Mouse (Mus musculus): ENCODE measurements around the gene Glg1.

The Glg1 gene

DNA sequence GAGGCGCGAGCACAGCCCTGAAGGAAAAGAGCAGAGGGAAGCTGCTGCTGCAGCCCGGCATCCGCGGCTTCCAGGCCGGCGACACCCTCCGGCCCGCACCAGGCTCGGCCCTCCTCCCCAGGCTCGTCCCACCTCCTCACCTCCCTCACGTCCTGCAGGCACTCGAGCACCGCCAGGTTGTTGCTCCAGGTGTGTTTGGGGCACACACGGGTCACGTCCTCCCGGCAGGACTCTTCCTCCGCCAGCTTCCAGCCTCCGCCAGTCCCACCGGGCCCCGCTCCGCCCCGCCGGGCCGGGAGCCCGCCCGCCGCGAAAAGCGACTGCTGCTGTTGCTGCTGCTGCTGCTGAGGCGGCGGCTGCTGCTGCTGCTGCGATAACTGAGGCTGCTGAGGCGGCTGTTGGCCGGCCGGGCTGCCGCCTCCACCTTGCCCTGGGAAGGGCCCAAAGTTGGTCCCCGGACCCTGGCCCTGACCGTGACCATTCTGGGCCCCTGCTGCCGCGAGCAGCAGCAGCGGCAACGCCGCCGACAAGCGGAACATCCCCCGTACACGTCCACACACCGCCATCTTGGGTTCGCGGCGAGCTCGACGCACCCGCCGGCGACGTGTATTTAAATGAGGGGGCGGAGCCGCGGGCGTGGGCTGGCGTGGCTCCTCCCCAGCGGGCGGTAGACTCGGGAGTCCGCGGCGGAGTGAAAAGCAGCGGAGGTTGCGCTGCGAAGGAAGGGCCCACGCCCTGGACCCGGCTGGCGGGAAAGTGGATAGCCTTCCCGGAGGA lies at the start of gene Glg1:
TSS of gene Glg1 (minus strand) at position 586 of the 777 bp plus-strand sequence.
- WGBS, result under 1% methylated on average over 73 of the region's 76 CpGs

DNA sequence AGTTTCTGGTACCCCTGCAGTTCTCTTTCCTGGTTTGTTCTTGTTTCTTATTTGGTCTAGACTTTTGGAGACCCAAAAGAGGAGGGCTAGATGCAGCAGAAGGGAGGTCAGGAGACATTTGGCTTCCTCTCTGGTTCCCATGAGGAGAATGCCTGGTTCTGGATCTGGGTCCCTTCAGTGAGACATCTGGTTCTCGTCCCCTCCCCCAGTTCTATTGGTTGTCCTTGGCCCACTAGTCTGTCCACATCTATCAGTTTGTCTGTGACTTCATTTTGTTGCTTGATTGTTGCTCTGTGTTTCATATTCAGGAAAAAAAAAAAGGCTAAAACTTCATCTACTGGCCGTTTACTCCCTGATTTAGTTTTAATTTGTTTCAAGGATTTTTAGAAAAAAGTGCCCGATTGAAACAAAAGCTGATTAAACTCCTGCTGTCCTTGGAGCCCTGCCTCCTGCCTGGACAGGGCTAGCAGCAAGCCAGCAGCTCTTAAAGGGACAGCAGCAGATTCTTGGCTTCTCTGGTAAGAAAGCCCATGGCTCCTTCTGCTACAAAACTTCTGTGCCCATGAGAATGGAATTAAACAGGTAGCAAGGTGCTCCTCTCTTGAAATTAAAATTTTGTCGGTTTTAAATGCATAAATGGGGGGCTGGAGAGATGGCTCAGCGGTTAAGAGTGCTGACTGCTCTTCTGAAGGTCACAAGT lies 46.2 kb upstream of the Glg1 start:
- 38% methylated on average over 5 of the region's 5 CpGs for WGBS

DNA sequence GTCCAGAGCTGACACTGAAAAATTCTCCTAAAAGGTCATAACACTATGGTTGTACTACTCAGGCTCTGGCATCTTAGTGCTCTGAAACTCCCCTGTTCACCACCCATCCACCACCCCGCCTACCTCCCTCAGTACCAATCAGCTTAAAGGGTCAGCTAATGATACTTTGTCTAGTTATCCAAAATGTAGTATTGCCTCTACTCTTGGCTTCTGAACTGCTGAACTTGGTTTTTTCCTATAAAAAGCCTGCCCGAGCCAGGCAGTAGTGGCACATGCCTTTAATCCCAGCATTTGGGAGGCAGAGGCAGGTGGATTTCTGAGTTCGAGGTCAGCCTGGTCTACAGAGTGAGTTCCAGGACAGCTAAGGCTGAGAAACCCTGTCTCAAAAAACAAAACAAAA lies 45.3 kb upstream of the Glg1 start:
- WGBS, result 95% methylated on average over 3 of the region's 3 CpGs

DNA sequence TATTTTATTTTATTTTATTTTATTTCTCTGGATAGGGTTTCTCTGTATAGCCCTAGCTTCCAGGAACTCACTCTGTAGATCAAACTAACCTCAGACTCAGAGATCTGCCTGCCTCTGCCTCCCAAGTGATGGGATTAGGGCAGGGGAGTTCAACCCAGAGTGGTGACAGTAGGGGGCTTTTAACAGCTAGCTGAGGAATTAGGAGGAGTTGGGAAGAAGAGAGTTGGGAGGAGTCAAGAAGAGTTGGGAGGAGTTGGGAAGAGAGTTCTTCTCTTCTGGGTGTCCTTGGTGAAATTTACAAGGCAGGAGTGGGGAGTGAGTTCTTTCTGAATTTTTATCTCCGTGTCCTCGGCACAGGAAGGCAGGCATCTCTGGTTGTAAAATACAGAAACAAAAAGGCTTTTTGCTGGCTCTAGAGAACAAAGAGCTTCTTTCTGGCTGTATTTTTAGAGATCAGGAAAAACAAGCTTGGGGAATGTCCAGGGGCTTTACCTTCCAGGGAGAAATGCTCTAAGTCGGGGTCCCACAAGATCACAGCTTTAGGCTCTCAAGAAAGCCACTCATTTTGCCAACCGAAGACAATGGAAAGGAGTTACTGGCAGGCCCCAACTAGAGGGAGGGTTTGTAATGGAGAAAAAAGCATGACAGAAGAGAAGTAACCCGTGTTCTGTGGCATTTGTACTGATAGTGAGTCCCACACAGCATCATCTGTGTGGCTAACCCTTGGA lies 44.2 kb upstream of the Glg1 start:
- WGBS, result 72% methylated on average over 5 of the region's 5 CpGs

DNA sequence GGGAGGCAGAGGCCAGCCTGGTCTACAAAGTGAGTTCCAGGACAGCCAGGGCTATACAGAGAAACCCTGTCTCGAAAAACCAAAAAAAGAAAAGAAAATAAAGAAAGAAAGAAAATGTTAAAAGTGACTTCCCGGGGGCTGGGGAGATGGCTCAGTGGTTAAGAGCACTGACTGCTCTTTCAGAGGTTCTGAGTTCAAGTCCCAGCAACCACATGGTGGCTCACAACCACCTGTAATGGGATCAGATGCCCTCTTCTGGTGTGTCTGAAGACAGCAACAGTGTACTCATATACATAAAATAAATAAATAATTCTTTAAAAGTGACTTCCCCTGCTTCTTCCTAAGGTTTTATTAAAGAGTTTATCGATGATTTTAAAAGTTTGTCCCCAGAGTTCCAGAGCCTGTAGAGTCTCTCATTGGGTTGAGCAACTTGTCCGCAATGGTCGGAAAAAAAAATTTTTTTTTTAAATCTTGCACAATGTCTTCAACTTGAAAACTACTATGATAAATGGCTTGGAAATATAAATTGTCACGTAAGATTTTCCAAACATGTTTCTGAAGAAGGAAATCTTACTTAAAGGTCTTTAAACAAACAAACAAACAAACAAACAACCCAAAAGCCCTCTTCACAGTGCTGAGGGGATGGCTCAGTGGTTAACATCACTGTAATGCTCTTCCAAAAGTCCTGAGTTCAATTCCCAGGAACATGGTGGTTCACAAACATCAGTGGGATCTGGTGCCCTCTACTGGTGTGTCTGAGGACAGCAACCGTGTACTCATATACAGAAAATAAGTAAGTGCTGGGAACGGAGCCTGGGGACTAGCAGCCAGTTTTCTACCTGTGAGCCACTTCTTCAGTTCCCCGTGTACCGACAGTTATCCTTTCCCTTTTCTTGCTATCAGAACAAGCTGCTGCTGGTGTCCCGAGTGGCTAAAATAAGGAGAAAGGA lies 41.9 kb upstream of the Glg1 start:
- 68% methylated on average over 11 of the region's 11 CpGs for WGBS

DNA sequence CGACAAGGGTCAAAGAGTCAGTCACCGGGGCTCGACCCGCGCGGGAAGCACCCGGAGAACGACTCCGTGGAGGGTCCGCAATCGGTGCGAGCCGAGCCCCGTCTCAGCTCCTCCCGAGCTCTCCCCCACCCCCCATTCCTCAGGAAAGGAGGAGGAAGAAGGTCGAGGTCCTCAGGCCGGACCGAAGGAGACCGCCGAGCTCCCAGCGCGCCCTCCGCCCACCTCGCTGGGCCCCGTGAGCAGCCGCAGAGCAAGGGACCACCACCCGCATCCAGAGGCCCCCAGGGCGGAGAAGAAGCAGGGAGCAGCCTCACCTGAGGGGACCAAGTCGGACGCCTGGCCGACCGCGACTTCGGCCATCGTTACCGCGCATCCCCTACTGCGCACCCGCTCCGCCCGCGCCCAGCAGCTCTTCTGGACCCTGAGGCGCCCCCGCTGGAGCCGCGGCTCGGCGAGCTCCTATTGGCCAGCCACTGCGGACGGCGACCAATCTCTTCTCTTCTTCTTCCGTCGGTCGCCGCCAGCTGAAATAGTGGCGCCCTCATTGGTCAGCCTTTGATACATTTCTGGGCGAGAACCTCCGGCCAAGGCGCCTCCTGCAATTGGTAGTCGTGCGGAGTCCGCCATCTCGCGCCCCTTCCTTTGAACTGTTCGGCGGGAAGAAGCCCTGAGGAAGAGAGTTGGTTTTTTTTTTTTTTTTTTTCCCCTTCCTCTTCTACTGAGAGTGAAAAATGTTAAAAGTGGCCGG lies 41.0 kb upstream of the Glg1 start, which contains the start of gene Rfwd3:
TSS of gene Rfwd3 (minus strand) at position 402 of the 748 bp plus-strand sequence.
- under 1% methylated on average over 67 of the region's 67 CpGs for WGBS

DNA sequence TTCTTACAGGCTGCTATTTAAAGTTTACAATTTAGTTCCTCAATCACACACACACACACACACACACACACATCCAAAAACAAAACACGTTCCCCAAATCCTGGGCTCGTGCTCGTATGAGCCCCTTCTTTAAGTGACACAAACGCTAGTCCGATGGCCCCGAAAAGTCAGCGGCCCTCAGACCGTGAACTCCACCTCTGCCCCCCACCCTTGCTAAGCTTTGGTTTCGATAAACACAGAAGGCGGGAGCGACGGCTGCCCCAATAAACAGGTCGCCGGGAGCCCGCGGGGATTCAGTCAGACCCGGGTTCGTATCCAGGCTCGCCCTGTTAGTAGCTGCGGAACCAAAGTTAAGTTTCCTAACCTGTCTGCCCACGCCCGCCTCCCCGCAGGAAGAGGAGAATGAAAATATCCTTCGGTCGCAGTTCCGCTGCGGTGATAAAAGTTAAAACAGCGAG lies 40.4 kb upstream of the Glg1 start:
- WGBS, result under 1% methylated on average over 28 of the region's 28 CpGs

DNA sequence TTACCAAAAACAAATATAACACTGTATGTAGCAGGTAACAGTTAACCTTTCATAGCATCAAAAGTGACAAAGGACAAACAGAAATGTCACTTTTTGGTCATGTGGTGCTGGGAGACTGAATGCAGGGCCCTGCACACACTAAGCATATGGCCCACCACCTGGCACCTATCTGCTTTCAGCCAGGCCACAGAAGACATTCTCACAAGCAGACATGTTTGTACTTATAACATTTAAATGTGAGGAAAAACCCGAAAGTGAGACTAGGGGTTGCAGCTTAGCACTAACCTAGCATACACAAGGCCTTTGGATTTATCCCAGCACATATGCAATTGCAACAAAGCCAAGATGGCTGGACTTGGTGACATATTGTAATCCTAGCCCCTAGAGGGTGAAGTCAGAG lies 39.0 kb upstream of the Glg1 start:
- WGBS, result 71% methylated on average over 1 of the region's 1 CpGs

DNA sequence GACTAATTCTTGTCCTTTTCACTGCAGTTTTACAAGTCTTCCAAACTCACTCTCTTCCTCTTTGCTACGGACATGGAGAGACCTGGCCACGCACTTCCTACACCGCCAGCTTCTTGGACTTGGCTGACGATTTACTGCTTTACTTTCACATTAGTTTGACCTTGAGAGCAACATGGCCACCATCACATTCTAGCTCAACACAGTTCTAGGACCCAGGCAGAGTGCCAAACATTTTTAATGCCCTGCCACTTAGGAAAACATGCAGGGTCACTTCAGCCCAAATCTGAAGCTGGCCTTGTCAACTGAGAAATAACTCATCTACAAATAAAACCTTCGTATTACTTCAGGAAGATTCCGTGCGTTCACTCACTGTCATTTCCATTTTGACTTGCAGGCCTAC lies 32.7 kb upstream of the Glg1 start:
- WGBS, result 87% methylated on average over 7 of the region's 7 CpGs

DNA sequence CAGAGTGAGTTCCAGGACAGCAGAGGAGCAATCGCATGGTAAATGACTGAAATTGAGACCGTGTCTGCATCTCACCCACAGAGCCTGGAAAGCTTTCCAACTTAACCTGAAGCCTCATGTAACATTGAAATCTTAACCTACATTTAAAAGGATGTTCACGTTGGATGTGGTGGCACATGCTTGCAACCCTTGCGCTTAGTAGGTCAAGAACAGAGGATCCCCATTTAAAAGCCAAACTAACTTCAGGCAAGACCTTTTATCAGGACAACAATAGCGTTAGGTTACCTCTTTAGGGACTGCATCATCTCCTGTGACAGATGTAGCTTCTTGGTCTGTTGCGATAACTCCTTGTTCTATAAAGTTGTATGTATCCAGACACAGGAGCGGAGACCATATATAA lies 31.6 kb upstream of the Glg1 start:
- 95% methylated on average over 7 of the region's 7 CpGs for WGBS

DNA sequence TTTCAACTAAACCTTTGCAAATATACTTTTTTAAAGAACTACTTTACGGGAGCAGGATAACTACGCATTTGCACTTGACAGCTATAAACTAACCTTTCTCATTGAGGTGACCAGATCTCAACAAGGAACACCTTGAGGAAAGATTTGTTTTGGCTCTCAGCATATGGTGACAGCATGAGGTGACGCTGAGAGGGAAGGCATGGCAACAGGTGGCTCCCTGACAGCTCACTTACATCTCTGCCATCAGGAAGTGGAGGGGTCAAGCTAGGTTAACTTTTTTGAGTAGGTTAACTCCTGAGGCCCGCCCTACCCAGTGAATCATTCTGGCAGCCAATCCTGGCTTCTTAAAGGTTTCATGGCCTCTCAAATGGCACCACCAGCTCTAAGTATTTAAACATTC lies 26.6 kb upstream of the Glg1 start:
- WGBS, result 93% methylated on average over 4 of the region's 4 CpGs

DNA sequence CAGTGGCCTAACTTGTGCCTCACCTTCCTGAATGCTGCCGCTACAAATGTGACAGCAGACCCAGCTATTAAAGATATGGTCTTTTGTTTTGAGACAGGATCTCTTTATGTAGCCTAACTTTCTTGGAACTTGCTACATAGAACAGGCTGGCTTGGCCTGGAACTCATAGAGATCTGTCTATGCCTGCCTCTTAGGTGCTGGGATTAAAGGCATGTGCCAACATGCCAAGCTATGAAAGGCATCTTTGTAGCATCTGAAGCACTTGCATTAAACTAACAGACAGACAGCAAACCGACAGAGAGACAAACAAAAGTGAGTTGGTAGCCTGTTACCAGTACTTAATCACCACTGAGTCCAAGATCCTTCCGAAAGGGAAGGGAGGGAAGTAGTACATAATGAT lies 23.1 kb upstream of the Glg1 start:
- 86% methylated on average over 3 of the region's 3 CpGs for WGBS

DNA sequence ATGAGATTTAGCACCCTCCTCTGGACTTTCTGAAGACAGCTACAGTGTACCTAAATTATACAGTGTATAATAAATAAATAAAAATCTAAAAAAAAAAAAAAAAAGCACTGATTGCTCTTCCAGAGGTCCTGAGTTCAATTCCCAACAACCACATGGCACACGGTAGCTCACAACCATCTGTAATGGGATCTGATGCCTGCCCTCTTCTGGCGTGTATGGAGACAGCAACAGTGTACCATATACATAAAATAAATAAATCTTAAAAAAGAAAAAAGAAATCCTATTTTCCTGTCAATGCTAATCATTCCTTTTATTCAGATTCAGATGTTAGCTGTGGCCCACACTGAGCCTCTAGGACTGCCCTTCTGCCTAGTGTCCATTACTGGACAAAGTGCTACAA lies 9.3 kb upstream of the Glg1 start:
- WGBS, result 81% methylated on average over 2 of the region's 2 CpGs

DNA sequence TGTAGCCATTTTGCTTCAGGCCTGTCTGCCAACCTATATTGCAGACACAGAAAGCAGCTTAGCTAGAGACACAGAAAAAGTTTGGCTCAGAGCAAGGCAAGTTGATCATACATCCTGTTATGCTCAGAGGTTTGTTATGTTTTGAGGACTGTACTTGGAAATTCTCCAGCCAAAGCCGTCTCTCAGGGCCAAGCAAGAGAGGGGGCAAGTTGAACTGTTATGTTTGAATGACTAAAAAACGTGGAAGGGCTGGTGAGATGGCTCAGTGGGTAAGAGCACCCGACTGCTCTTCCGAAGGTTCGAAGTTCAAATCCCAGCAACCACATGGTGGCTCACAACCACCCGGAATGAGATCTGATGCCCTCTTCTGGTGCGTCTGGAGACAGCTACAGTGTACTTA lies 7.1 kb upstream of the Glg1 start:
- 68% methylated on average over 7 of the region's 7 CpGs for WGBS

DNA sequence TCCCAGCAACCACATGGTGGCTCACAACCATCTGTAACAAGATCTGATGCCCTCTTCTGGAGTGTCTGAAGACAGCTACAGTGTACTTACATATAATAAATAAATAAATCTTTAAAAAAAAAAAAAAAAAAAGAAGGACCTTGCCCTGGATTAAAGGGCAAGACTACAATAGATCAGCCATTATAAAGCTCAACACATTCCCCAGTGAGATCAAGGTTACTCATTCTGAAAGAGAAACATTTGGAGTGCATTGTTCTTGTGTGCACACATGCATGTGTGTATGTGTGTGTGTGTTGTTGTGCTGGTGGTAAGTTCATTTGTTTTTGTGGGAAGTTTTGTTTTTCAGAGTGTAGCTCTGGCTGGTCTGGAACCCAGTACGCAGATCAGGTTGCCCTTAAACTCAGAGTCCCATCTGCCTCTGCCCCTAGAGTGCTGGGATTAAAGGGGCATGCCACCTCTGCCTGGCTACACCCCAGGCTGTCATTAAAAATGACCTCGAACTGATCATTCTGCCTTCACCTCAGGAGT lies 5.7 kb upstream of the Glg1 start:
- 94% methylated on average over 2 of the region's 2 CpGs for WGBS

DNA sequence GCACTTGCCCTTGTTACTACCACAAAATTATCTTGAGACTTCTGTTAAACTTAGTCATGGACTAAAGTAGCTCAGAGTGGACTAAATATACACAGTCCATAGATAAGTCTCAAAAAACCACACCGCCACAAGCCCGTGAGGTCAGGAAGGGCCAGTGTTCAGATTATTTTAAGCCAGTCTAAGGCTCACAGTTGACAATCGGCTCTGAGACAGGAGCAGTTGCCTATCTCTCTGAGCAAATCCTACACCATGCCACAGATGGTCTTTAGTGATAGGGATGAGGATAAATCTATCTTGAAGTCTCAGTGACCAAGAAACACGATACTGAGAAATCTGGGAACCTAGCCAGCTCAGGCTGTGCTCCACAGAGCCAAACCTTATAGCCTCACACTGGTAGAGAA lies 3.0 kb upstream of the Glg1 start:
- WGBS, result 65% methylated on average over 4 of the region's 4 CpGs

DNA sequence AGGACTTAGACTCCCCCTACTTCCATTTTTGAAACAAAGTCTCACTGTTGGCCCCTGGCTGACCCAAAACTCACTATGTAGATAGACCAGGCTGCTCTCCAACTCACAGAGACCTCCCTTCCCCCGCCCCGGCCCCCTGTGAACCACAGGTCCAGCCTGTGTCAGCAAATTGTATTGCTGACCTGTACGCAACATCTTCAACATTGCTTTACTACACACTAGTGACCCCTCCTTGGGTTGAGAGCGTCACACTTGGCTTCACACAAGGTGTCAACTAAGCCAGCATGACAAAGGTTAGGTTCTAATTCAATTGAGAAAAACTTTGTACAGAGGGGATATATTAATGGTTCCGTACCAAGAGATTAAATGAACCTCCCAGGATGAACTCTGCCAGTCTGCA lies 1.2 kb upstream of the Glg1 start:
- 96% methylated on average over 5 of the region's 5 CpGs for WGBS

DNA sequence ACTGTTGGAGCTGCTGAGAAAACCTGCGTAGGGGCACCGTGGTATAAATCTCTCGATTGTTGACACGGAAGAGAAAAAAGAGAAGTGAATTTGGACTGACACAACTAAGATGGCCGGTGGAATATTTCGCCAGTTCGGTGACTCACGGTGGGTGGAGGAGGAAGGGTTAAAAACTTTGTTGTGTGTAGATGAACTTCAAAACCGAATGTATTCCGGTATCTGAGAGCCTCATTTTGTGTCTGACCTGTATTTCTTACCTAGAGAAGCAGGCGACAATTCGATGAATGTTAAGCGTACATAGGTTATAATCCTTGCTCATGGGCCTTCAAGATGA lies 359 bp upstream of the Glg1 start:
- 8% methylated on average over 13 of the region's 13 CpGs for WGBS

DNA sequence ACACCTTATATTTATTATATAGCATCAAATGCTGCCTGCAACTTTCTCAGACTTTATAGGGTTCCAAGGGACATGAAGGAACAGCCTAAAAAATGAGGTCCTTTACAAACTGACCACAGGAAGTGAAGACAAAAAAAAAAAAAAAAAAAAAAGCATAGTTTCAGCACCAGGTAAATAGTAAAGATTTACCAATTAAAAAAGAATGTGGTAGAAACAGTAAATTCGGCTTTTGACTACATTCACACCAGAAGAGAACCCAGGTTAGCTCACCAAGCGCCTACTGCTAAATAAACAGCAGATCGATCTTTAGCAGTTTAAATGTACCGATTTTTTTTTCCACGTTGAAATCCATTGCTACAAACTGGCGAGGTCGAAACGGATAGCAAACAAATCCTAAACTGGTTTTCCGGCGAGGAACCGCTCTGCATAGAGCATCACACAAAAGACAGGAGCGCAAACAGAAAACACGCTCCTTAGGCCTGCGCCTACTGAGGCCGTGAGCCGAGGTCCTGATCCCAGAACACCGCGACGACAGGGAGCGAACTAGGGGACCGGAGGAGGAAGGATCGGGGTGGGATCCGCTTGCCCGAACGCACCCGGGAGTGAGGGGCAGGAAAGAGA lies 896 bp downstream of the Glg1 start:
- under 1% methylated on average over 26 of the region's 26 CpGs for WGBS

DNA sequence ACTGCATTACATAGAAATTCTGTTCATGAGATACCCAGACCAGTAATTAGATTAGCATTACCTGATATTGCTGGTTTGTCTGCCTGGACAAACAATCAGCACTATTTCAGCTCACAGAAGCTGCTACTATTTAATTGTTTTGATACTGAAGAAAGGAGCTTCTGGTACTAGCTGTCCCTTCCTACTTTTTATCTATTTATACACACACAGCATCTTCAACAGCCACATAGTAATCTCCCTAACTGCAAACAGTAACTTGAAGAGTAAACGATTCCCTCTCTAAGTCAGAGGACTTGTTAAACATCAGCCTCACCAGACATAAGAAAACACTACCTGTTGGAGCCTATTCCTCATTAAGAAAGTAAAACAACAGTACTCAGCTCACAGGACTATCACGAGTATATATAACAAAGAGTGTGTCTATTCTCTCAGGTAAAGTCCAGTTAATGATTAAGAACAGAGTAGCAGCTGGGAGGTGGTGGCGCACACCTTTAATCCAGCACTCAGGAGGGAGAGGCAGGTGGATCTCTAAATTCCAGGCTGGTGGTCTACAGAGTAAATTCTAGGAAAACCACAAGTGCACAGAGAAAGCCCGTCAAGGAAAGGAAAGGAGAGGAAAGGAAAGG lies 6.4 kb downstream of the Glg1 start:
- WGBS, result 76% methylated on average over 4 of the region's 4 CpGs
